Mouse (Mus musculus): ENCODE data around the gene Lipc. TPM values are rescaled to one million over a fixed set of nuclear protein-coding genes. Genes with fewer than 3 reads are reported as not detected.

The Lipc gene
- polyA plus RNA-seq, 1 experiment from 2014 or later = not detected

- ATAC-seq (ENCODE audit: insufficient number of reproducible peaks, insufficient read depth, low FRiP score, low TSS enrichment, low read depth) = no peak
- no peaks in the 10 kb centered on the region for H3K36me3 ChIP-seq
- WGBS = 88% methylated on average over 12 of the region's 12 CpGs
- no peak overlapping the region for H3K4me3 ChIP-seq (replicated peaks)
- H3K27me3 ChIP-seq = no peaks in the 10 kb centered on the region
- H3K9ac ChIP-seq (replicated peaks) = no peak overlapping the region
- peaks cover 12% of the 10 kb centered on the region for H3K4me1 ChIP-seq (replicated peaks)
- no peak overlapping the region for H3K27ac ChIP-seq
- H3K9me3 ChIP-seq = no peaks in the 10 kb centered on the region
- H3K4me2 ChIP-seq = no peak overlapping the region
Measured at GRCm38 (mm10) chr9:70812551-70812950, 139.5 kb downstream of the Lipc start.

GRCm38 (mm10) chr9:70807714-70808113 lies 144.3 kb downstream of the Lipc start:
- Histone ChIP-seq H3K27me3 (no peaks in the 10 kb centered on the region), H3K4me2 (no peak overlapping the region), H3K9me3 (no peaks in the 10 kb centered on the region), H3K9ac (replicated peaks) (no peak overlapping the region), H3K4me3 (replicated peaks) (no peak overlapping the region), H3K4me1 (replicated peaks) (no peaks in the 10 kb centered on the region; the same call in 1 of the 2 replicates), H3K27ac (no peak overlapping the region), H3K36me3 (no peaks in the 10 kb centered on the region)
- no peak for ATAC-seq (ENCODE audit: insufficient number of reproducible peaks, insufficient read depth, low FRiP score, low TSS enrichment, low read depth)
- 57% methylated on average over 11 of the region's 11 CpGs for WGBS

- Histone ChIP-seq H3K4me2 (no peak overlapping the region), H3K27me3 (no peaks in the 10 kb centered on the region), H3K27ac (no peak overlapping the region), H3K4me1 (replicated peaks) (no peaks in the 10 kb centered on the region; the same call in 1 of the 2 replicates), H3K36me3 (no peaks in the 10 kb centered on the region), H3K9me3 (no peaks in the 10 kb centered on the region), H3K4me3 (replicated peaks) (no peak overlapping the region), H3K9ac (replicated peaks) (no peak overlapping the region)
- no peak for ATAC-seq (ENCODE audit: insufficient number of reproducible peaks, insufficient read depth, low FRiP score, low TSS enrichment, low read depth)
- WGBS = 58% methylated on average over 1 of the region's 1 CpGs
Measured at GRCm38 (mm10) chr9:70806069-70806468, 146.0 kb downstream of the Lipc start.

- 72% methylated on average over 3 of the region's 3 CpGs for WGBS
- Histone ChIP-seq H3K4me3 (replicated peaks) (no peak overlapping the region), H3K27ac (no peak overlapping the region), H3K27me3 (no peaks in the 10 kb centered on the region), H3K36me3 (no peaks in the 10 kb centered on the region), H3K9me3 (no peaks in the 10 kb centered on the region), H3K9ac (replicated peaks) (no peak overlapping the region), H3K4me2 (no peak overlapping the region), H3K4me1 (replicated peaks) (no peaks in the 10 kb centered on the region; the same call in 1 of the 2 replicates)
- ATAC-seq (ENCODE audit: insufficient number of reproducible peaks, insufficient read depth, low FRiP score, low TSS enrichment, low read depth) = no peak
Measured at GRCm38 (mm10) chr9:70802816-70803215, 149.2 kb downstream of the Lipc start.

- ATAC-seq (ENCODE audit: insufficient number of reproducible peaks, insufficient read depth, low FRiP score, low TSS enrichment, low read depth) = no peak
- H3K9me3 ChIP-seq = no peaks in the 10 kb centered on the region
- no peaks in the 10 kb centered on the region for H3K4me1 ChIP-seq (replicated peaks)
- no peaks in the 10 kb centered on the region for H3K36me3 ChIP-seq
- no peaks in the 10 kb centered on the region for H3K27me3 ChIP-seq
- H3K4me2 ChIP-seq = no peak overlapping the region
- H3K27ac ChIP-seq = no peak overlapping the region
- H3K9ac ChIP-seq (replicated peaks) = no peak overlapping the region
- no peak overlapping the region for H3K4me3 ChIP-seq (replicated peaks)
- 87% methylated on average over 3 of the region's 3 CpGs for WGBS
Measured at GRCm38 (mm10) chr9:70801761-70802160, 150.3 kb downstream of the Lipc start.

GRCm38 (mm10) chr9:70800588-70801315 lies 151.3 kb downstream of the Lipc start:
- no peaks in the 10 kb centered on the region for H3K36me3 ChIP-seq
- no peaks in the 10 kb centered on the region for H3K4me1 ChIP-seq (replicated peaks)
- H3K27me3 ChIP-seq = no peaks in the 10 kb centered on the region
- no peak overlapping the region for H3K4me2 ChIP-seq
- 62% methylated on average over 8 of the region's 8 CpGs for WGBS
- no peak overlapping the region for H3K9ac ChIP-seq (replicated peaks)
- H3K9me3 ChIP-seq = no peaks in the 10 kb centered on the region
- no peak overlapping the region for H3K4me3 ChIP-seq (replicated peaks)
- no peak for ATAC-seq (ENCODE audit: insufficient number of reproducible peaks, insufficient read depth, low FRiP score, low TSS enrichment, low read depth)
- H3K27ac ChIP-seq = no peak overlapping the region

- no peaks in the 10 kb centered on the region for H3K9me3 ChIP-seq
- WGBS = 58% methylated on average over 2 of the region's 2 CpGs
- H3K27ac ChIP-seq = no peak overlapping the region
- H3K36me3 ChIP-seq = no peaks in the 10 kb centered on the region
- H3K4me3 ChIP-seq (replicated peaks) = no peak overlapping the region
- no peak overlapping the region for H3K4me2 ChIP-seq
- H3K27me3 ChIP-seq = no peaks in the 10 kb centered on the region
- ATAC-seq (ENCODE audit: insufficient number of reproducible peaks, insufficient read depth, low FRiP score, low TSS enrichment, low read depth) = no peak
- H3K9ac ChIP-seq (replicated peaks) = no peak overlapping the region
- H3K4me1 ChIP-seq (replicated peaks) = no peaks in the 10 kb centered on the region
Measured at GRCm38 (mm10) chr9:70795439-70795757, 156.6 kb downstream of the Lipc start.

GRCm38 (mm10) chr9:70794643-70795438 lies 157.2 kb downstream of the Lipc start:
- Histone ChIP-seq H3K36me3 (no peaks in the 10 kb centered on the region), H3K9ac (replicated peaks) (no peak overlapping the region), H3K9me3 (no peaks in the 10 kb centered on the region), H3K27me3 (no peaks in the 10 kb centered on the region), H3K4me1 (replicated peaks) (no peaks in the 10 kb centered on the region), H3K27ac (no peak overlapping the region), H3K4me3 (replicated peaks) (no peak overlapping the region), H3K4me2 (no peak overlapping the region)
- WGBS = 70% methylated on average over 15 of the region's 15 CpGs
- ATAC-seq (ENCODE audit: insufficient number of reproducible peaks, insufficient read depth, low FRiP score, low TSS enrichment, low read depth) = no peak

GRCm38 (mm10) chr9:70790621-70791020 lies 161.4 kb downstream of the Lipc start:
- 88% methylated on average over 4 of the region's 4 CpGs for WGBS
- ATAC-seq (ENCODE audit: insufficient number of reproducible peaks, insufficient read depth, low FRiP score, low TSS enrichment, low read depth) = no peak

GRCm38 (mm10) chr9:70788705-70789104 lies 163.3 kb downstream of the Lipc start:
- Histone ChIP-seq H3K27ac (no peak overlapping the region), H3K9me3 (peaks cover 6% of the 10 kb centered on the region; the same call in 1 of the 2 replicates), H3K4me1 (replicated peaks) (no peaks in the 10 kb centered on the region), H3K9ac (replicated peaks) (no peak overlapping the region), H3K4me3 (replicated peaks) (no peak overlapping the region), H3K4me2 (no peak overlapping the region), H3K36me3 (no peaks in the 10 kb centered on the region), H3K27me3 (no peaks in the 10 kb centered on the region)
- WGBS = 89% methylated on average over 7 of the region's 7 CpGs
- no peak for ATAC-seq (ENCODE audit: insufficient number of reproducible peaks, insufficient read depth, low FRiP score, low TSS enrichment, low read depth)

More at GRCm38 (mm10) chr9:70790621-70791020, 161.4 kb downstream of the Lipc start:
- no peaks in the 10 kb centered on the region for H3K27me3 ChIP-seq
- H3K27ac ChIP-seq = no peak overlapping the region
- peaks cover 6% of the 10 kb centered on the region; the same call in 1 of the 2 replicates for H3K9me3 ChIP-seq
- no peaks in the 10 kb centered on the region for H3K4me1 ChIP-seq (replicated peaks)
- H3K9ac ChIP-seq (replicated peaks) = no peak overlapping the region
- no peak overlapping the region for H3K4me2 ChIP-seq
- H3K36me3 ChIP-seq = no peaks in the 10 kb centered on the region
- H3K4me3 ChIP-seq (replicated peaks) = no peak overlapping the region

- no peak for ATAC-seq (ENCODE audit: insufficient number of reproducible peaks, insufficient read depth, low FRiP score, low TSS enrichment, low read depth)
- H3K27me3 ChIP-seq = no peaks in the 10 kb centered on the region
- WGBS = 64% methylated on average over 3 of the region's 3 CpGs
Measured at GRCm38 (mm10) chr9:70782191-70782590, 169.8 kb downstream of the Lipc start.

More at GRCm38 (mm10) chr9:70782191-70782590, 169.8 kb downstream of the Lipc start:
- H3K9me3 ChIP-seq = no peaks in the 10 kb centered on the region
- no peak overlapping the region for H3K4me3 ChIP-seq (replicated peaks)
- no peaks in the 10 kb centered on the region for H3K4me1 ChIP-seq (replicated peaks)
- peaks cover 20% of the 10 kb centered on the region for H3K36me3 ChIP-seq
- H3K27ac ChIP-seq = no peak overlapping the region
- H3K9ac ChIP-seq (replicated peaks) = no peak overlapping the region
- H3K4me2 ChIP-seq = no peak overlapping the region

Data from limb, embryonic 12.5 days (tissue).